Mouse (Mus musculus): ENCODE data around the gene Olfr463.
"Not testable (repeated sequence)": the region's sequence is repeated elsewhere in the genome, so short reads cannot be mapped to it uniquely, and the experiment has no call there.

Gene Olfr463

DNA sequence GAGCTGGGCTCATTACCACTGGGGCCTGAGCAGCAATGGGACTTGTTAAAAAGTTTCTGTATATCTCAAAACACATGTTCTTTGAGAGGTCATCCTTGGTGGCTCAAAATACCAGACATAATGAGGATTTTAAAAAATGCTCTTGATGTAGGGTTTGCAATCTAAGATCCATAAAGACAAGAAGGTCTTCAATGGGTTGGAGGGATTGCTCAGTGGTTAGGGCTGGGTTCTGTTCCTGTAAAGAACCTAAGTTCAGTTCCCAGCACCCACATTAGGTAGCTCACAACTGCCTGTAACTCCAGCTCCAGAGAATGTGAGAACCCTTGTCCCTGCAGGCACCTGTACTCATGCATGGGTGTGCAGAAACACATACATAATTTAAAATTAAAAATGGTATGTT, at the start of gene Olfr463:
Olfr463 (minus strand) TSS at position 101 of the 400 bp plus-strand sequence.
- DNase-seq (ENCODE audit: low spot score in 2 of 2): no peak

- DNase-seq (ENCODE audit: low spot score in 2 of 2): peak; percentile 33 to 39
Observed at GRCm38 (mm10) chr11:87935467-87935866, 38.3 kb upstream of the Olfr463 start.

GRCm38 (mm10) chr11:87933731-87934130, 36.5 kb upstream of the Olfr463 start:
- no peak for DNase-seq (ENCODE audit: low spot score in 2 of 2)

- no peak for DNase-seq (ENCODE audit: low spot score in 2 of 2)
Observed at GRCm38 (mm10) chr11:87930348-87930747, 33.2 kb upstream of the Olfr463 start.

- DNase-seq (ENCODE audit: low spot score in 2 of 2): no peak
Observed at GRCm38 (mm10) chr11:87920966-87921365, 23.8 kb upstream of the Olfr463 start, which contains the start of gene Olfr464. Gene Olfr464 (minus strand): TSS chr11:87920967.

DNA sequence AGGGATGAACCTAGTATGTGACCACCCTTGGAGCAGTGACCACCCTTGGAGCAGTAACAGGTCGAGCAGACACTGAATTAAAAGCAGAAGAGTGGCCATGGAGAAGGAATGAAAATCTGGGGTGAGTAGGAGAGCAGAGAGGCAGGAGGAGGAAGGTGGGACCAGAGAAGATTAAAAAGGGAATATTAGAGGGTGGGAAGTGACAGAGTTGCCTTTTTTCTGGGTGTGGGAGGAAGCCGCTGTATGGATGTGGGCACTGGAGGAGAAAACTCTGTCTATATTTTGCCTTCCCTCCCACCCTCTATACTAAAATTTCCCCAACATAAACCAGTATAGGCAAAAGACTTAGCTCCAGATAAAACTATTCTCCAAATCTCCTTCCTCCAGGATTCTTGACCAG, 23.1 kb upstream of the Olfr463 start:
- no peak for DNase-seq (ENCODE audit: low spot score in 2 of 2)

DNA sequence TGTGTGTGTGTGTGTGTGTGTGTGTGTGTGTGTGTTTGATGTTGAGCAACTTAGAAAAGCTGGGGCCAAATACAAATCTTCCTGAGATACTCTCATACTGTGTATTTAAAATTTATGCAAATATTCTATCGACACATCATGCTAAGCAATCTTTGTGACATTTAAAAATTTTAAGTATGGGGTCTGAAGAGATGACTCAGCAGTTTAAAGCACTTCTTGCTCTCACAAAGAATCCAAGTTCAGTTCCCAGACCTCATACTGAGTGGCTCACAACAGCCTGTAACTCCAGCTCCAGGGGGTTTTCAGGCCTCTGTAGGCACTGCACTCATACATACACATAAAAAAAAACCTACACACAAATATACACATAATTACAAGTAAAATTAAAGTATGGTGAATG, 18.8 kb upstream of the Olfr463 start:
- no peak for DNase-seq (ENCODE audit: low spot score in 2 of 2)

DNA sequence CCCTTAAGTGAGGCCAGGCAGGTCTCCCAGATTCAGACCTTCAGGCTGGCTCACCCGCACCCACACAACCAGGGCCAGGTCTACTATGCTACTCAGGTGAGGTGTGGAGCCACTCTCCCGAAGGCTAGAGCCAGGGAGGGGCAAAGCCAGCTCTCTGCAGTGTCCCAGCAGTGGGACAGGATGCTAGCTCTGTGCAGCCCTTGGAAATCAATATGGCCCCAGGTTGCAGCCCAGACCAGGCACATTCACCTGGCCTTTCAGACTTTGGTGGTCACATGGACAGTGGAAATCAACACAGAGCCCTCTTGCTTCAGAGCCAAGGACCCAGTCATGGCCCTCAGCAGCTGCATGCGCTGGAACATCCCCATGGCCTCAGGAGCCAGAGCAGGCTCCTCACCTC, 7.1 kb upstream of the Olfr463 start:
- no peak for DNase-seq (ENCODE audit: low spot score in 2 of 2)

GRCm38 (mm10) chr11:87892168-87892567, 5.0 kb downstream of the Olfr463 start, which contains the start of gene Olfr462:
Gene Olfr462 (minus strand): TSS chr11:87892268.
- DNase-seq (ENCODE audit: low spot score in 2 of 2): no peak

DNA sequence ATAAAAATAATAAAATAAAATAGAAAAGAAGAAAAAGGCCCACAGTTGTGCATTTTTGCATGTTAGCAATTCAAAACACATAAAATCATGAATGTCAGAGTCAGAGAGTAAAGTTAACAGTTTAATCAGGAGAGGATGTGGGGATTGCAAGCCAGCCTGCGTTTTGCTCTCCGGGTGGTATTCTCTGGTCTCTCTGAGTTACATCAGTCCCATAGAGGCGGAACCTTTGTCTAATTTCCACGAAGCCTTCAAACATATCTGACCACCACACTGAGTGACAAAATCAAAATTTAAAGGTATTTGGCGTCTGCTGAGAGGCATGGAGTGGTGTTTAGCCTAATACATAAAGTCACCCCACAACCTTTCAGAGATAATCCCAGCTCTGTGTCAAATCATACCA, 12.3 kb downstream of the Olfr463 start:
- DNase-seq (ENCODE audit: low spot score in 2 of 2): no peak

DNA sequence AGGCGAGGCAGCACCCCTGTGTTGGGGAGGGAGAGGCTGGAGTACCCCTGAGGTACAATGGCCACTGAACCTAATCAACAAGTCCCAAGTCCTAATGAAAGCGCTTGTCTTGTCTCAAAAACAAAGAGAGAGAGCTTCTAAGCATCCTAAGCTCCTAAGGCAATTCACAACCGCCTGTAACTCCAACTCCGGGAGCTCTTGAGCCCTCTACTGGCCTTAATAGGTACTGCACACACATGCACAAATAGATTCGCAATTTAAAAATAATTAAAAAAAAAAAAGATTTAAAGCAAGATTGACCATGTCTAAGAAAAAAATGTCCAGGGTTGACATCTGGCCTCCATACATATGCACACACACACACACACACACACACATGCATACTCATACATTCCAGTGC, 13.7 kb downstream of the Olfr463 start:
- DNase-seq (ENCODE audit: low spot score in 2 of 2): no peak

DNA sequence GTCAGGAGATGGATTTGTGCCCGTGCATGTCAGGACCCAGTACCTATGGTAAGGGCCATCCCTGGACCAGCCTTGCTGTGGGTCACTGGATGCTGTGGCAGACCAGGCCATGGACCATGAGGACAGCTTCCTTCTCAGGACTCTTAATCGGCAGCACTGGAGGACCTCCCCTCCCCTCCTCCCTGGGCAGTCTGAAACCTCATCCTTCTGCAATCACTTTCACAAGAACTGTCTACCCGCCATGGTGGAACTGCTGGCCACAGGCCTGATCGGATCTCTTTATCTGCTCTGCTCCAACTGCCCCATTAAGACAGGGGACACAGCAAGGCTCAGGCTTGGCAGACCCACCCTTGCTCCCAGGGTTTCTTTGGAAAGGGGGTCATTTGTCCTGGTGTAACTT, 15.5 kb downstream of the Olfr463 start:
- DNase-seq (ENCODE audit: low spot score in 2 of 2): no peak

- DNase-seq (ENCODE audit: low spot score in 2 of 2): no peak
Observed at GRCm38 (mm10) chr11:87879826-87880225, 17.4 kb downstream of the Olfr463 start.

GRCm38 (mm10) chr11:87875436-87875835, 21.8 kb downstream of the Olfr463 start, which contains the start of gene Epx:
Gene Epx (minus strand): TSS chr11:87875536.
- DNase-seq (ENCODE audit: low spot score in 2 of 2): no peak

DNA sequence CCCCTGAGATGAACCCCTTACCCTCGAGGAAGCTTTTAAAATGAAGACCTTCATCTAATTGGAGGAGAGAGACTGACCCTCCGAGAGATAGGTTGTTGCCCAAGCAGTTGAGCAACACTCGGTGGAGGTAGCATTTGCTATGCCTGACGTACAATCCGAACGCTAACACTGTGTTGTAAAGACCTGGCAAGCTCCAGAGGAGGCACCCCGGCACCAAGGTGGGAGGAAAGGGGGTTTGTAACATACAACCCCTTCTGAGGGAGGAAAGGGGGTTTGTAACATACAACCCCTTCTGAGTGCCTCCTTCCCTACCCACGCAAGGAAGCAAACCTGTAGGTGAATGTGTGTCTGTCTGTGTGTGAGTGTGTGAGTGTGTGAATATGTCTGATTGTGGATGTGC, 25.4 kb downstream of the Olfr463 start:
- DNase-seq (ENCODE audit: low spot score in 2 of 2): no peak

DNA sequence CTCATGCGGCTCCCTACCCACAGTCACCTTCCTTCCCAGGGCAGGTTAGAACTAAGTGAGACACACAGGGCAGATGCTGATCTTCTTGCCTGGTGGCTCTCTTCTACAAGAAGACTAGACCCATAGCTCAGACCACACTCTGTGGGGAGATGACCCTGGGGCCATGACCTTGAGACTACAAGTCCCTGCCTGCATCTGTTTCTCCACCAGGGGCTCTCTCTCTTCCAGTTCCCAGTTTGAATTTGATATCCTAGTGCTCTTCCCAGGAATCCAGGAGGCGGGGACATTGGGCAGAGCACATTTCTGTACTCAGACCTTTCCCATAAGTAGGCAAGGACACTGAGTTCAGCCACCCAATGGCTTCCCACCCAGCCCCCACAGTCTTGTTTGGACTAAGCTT, 27.1 kb downstream of the Olfr463 start:
- DNase-seq (ENCODE audit: low spot score in 2 of 2): no peak

- DNase-seq (ENCODE audit: low spot score in 2 of 2): not testable (repeated sequence)
Observed at GRCm38 (mm10) chr11:87866891-87867290, 30.3 kb downstream of the Olfr463 start.

GRCm38 (mm10) chr11:87862805-87863204, 34.4 kb downstream of the Olfr463 start:
- DNase-seq (ENCODE audit: low spot score in 2 of 2): no peak

DNA sequence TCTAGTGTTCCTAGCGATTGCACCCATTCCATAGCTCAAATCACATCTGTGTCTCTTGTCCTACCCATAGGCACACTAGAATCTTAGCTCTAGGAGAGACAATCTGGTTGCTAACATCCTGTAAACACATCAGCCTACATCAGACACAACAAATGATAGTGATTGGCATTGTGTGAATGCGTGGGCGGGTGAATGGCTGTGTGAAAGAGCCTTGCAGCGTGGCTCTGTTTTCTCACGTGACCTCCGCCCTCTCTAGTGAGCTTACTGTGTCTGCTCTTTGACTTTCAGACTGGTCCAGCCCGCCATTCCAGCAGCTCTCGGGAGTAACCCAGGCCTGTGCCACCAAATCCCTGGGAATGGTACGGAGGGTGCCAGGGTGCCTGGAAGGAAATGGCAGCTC, 36.8 kb downstream of the Olfr463 start:
- no peak for DNase-seq (ENCODE audit: low spot score in 2 of 2)

DNA sequence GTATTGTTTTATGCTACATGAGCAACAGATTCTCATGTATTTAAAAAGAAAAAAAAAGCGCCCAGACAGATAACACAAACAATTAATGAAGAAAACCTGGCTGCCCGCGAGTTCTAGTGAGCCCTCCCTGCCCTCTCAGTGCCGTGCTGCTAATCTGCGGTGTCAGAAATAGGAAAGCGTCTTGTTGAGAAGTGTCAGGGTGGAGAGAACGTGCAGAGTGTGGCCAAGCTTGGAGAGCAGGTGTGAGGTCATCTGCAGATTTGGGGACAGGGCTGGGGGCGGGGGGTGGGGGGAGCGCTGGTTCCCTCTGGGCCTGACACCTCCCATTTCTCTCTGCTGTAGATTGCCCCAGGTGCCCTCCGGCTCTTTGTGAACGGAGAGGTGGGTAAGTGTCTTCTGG, 37.9 kb downstream of the Olfr463 start:
- DNase-seq (ENCODE audit: low spot score in 2 of 2): no peak

GRCm38 (mm10) chr11:87854550-87854949, 42.6 kb downstream of the Olfr463 start:
- no peak for DNase-seq (ENCODE audit: low spot score in 2 of 2)

- DNase-seq (ENCODE audit: low spot score in 2 of 2): no peak
Observed at GRCm38 (mm10) chr11:87853597-87853954, 43.6 kb downstream of the Olfr463 start.

- peak; percentile 85 for DNase-seq (ENCODE audit: low spot score in 2 of 2)
Observed at GRCm38 (mm10) chr11:87852690-87853596, 44.2 kb downstream of the Olfr463 start, which contains the start of gene Mks1. Gene Mks1 (plus strand): TSS chr11:87853215.
